Mouse (Mus musculus) midbrain, embryonic 14.5 days (tissue): ENCODE measurements around the gene Lrwd1. TPM values are rescaled to one million over a fixed set of nuclear protein-coding genes. Genes with fewer than 3 reads are reported as not detected.

Experiments used
- ATAC-seq: fragments of 200-750 bp; cut with Nextera tagmentation; 2 replicates; pipeline ENCODE4 v1.8.0; 2017; ENCODE audit warnings: moderate number of reproducible peaks, moderate library complexity; ENCODE audit not compliant: low FRiP score, low TSS enrichment
- DNase-seq: peaks from one replicate; pipeline ENCODE4 v3.0.0-alpha.2; 2015
- H3K27ac ChIP-seq: fragments of 300-500 bp; sonication (generic); replicated peaks from 2 replicates; pipeline ENCODE4 v1.5.1; 2014; ENCODE audit warnings: mild to moderate bottlenecking, low read depth, low read length, moderate library complexity
- H3K27me3 ChIP-seq: fragments of 300-500 bp; sonication (generic); 2 replicates; pipeline ENCODE4 v1.6.1; 2014; ENCODE audit warnings: low read length, control low read depth, mixed read lengths; ENCODE audit not compliant: control insufficient read depth, insufficient read depth
- H3K36me3 ChIP-seq: fragments of 300-500 bp; sonication (generic); 2 replicates; pipeline ENCODE4 v1.6.1; 2014; ENCODE audit warnings: low read length, control low read depth; ENCODE audit not compliant: control insufficient read depth, insufficient read depth
- H3K4me1 ChIP-seq: fragments of 300-500 bp; sonication (generic); 2 replicates; pipeline ENCODE4 v1.6.1; 2014; ENCODE audit warnings: mild to moderate bottlenecking, antibody characterized with exemption, low read length, control low read depth; ENCODE audit not compliant: control insufficient read depth, insufficient read depth
- H3K4me2 ChIP-seq: fragments of 300-500 bp; sonication (generic); 2 replicates; pipeline ENCODE4 v1.6.1; 2014; ENCODE audit warnings: mild to moderate bottlenecking, low read length, moderate library complexity
- H3K4me3 ChIP-seq: fragments of 300-500 bp; sonication (generic); replicated peaks from 2 replicates; pipeline ENCODE4 v1.5.1; 2014; ENCODE audit warnings: low read depth, low read length
- H3K9ac ChIP-seq: fragments of 300-500 bp; sonication (generic); replicated peaks from 2 replicates; pipeline ENCODE4 v1.6.1; 2014; ENCODE audit warnings: mild to moderate bottlenecking, low read length, moderate library complexity
- H3K9me3 ChIP-seq: fragments of 300-500 bp; sonication (generic); 2 replicates; pipeline ENCODE4 v1.6.1; 2016; ENCODE audit warnings: low read length, control low read depth, mixed read lengths; ENCODE audit not compliant: control insufficient read depth
- WGBS: fragments of 180-500 bp; shearing (Covaris S2); extraction: QIAGEN DNeasy Blood & Tissue Kit; methylation state at CpG from one replicate; pipeline ENCODE4 v1.1.7; 2014; 5-methylcytosine and 5-hydroxymethylcytosine counted together
- polyA plus RNA-seq: library from polyadenylated mRNA; unstranded; fragments of >200 nt; fragmentation: Nextera tagmentation; extraction: Ambion mirVana; gene quantifications from 2 replicates; pipeline ENCODE4 v1.2.1, GENCODE M21; 2014

Lrwd1 gene
- polyA plus RNA-seq, 1 experiment from 2014 or later: 24.5 TPM

DNA sequence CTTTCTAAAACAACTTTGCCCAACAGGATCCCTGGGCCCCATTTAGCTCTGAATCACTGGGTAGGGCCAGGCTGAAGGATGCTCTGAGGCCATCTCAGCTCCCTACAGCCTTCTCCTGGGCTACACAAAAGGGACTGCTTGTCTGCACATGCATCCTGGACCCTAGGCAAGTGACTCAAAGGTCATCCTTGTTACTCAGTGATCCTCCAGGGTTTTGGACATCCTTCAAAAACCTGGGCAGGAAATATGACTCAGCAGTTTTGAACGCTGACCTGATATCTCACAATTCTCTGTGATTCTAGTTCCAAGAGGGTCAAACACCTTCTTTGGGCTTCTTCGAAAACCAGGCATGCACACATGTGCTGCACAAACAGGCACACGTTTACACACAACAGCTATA is 26.8 kb downstream of the Lrwd1 start:
- WGBS: 85% methylated on average over 3 of the region's 3 CpGs
- Histone ChIP-seq H3K36me3 (0 out of 2 replicates have a peak, but pooled peaks cover 2% of the 10 kb centered on the region), H3K9me3 (no peaks in the 10 kb centered on the region), H3K27ac (no peak overlapping the region), H3K4me3 (no peak overlapping the region), H3K9ac (no peak overlapping the region), H3K27me3 (no peaks in the 10 kb centered on the region), H3K4me1 (no peaks in the 10 kb centered on the region), H3K4me2 (no peak overlapping the region)
- ATAC-seq (no peak), DNase-seq (no peak)

DNA sequence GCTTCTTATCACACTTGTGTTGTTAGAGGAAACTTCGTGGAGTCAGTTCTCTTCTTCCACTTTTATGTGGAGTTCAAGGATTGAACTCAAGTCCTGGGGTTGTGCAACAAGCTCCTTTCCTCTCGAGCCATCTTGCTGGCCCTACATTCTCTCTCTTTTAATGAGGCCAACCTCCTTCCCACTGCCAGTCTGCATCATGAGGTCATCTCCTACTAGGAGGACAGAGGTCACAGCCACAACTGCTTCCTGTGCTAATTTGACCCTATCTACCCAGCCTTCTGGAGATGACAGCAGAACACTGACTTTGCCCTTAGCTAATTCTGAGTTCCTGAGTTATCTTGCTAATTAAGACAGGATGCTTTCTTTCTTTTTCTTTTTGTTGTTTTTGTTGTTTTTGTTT is 27.4 kb downstream of the Lrwd1 start:
- H3K9me3 ChIP-seq: no peaks in the 10 kb centered on the region
- no peak for DNase-seq
- H3K27ac ChIP-seq: no peak overlapping the region
- H3K4me2 ChIP-seq: no peak overlapping the region
- H3K9ac ChIP-seq: no peak overlapping the region
- ATAC-seq: no peak
- H3K27me3 ChIP-seq: peaks cover 5% of the 10 kb centered on the region; the same call in 1 of the 2 replicates
- H3K4me1 ChIP-seq: no peaks in the 10 kb centered on the region
- no peak overlapping the region for H3K4me3 ChIP-seq
- H3K36me3 ChIP-seq: 0 out of 2 replicates have a peak, but pooled peaks cover 2% of the 10 kb centered on the region
- WGBS: 63% methylated on average over 2 of the region's 2 CpGs

- DNase-seq (peak; percentile 26), ATAC-seq (no peak)
- H3K9ac ChIP-seq: no peak overlapping the region
- 0 out of 2 replicates have a peak, but pooled peaks cover 2% of the 10 kb centered on the region for H3K36me3 ChIP-seq
- H3K4me2 ChIP-seq: no peak overlapping the region
- H3K4me3 ChIP-seq: no peak overlapping the region
- no peaks in the 10 kb centered on the region for H3K9me3 ChIP-seq
- H3K27me3 ChIP-seq: peaks cover 13% of the 10 kb centered on the region; the same call in 1 of the 2 replicates
- WGBS: 83% methylated on average over 5 of the region's 5 CpGs
- no peaks in the 10 kb centered on the region for H3K4me1 ChIP-seq
- H3K27ac ChIP-seq: no peak overlapping the region
These were observed 31.4 kb downstream of the Lrwd1 start for GRCm38 (mm10) chr5:136104511-136104910.

DNA sequence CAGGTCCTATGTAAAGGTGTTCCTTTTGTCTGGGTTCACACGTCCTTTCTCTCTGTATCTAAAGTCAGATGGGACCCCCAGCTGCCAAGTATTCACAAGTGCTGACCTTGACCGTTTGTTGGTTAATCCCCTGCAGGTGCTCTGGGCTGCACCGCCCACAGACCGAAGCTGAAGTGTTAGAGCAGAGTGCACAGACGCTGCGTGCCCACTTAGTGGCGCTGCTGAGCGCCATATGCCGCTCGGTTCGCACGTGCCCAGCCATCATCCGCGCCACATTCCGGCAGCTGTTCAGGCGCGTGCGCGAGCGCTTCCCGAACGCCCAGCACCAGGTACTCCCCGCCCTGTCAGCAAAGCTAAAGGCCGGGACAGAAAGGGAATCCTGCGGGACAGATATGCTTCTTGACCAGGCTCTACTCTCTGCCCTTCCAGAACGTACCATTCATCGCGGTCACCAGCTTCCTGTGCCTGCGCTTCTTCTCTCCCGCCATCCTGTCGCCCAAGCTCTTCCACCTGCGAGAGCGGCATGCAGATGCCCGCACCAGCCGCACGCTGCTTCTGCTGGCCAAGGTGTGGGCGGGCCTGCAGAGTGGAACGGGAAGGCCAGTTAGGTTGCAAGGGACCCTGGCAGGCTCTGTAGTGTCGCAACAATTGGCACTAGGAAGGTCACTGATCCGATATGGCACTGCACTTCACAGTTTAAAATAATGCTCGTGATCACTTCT is 33.6 kb downstream of the Lrwd1 start:
- ATAC-seq: peak; percentile 82
- peak overlapping the region; percentile 61 for H3K4me2 ChIP-seq
- H3K9ac ChIP-seq: peak overlapping the region; percentile 36; the same call in 1 of the 2 replicates

DNA sequence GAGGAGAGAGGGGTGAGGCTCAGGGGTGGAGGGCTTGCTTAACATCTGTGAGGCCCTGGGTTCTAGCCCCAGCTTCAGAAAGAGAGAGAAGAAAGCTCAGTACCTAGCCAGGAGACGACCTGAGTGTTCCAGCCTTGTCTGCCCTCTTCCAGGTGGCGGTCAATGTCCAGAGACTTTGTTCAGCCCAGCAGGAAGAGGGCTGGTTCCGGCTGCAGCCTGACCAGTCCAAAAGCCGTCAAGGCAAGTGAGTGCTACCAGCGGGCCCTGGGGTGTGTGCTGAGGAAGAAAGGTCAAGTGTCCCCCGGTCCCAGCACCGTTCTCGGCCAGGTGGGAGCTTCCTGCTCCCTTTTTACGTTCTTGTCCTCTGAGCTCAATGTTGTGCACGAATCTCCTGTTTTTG is 37.3 kb downstream of the Lrwd1 start:
- no peak for DNase-seq
- no peak for ATAC-seq
- Histone ChIP-seq H3K27ac (no peak overlapping the region), H3K4me3 (no peak overlapping the region), H3K9ac (no peak overlapping the region), H3K36me3 (no peaks in the 10 kb centered on the region), H3K27me3 (peaks cover 8% of the 10 kb centered on the region; the same call in 1 of the 2 replicates), H3K9me3 (no peaks in the 10 kb centered on the region), H3K4me1 (no peaks in the 10 kb centered on the region), H3K4me2 (no peak overlapping the region)
- WGBS: 87% methylated on average over 10 of the region's 10 CpGs

More for the DNA sequence above, 33.6 kb downstream of the Lrwd1 start:
- 5% methylated on average over 41 of the region's 41 CpGs for WGBS
- H3K27ac ChIP-seq: no peak overlapping the region
- H3K9me3 ChIP-seq: no peaks in the 10 kb centered on the region
- H3K27me3 ChIP-seq: peaks cover 13% of the 10 kb centered on the region; the same call in 1 of the 2 replicates
- H3K36me3 ChIP-seq: 0 out of 2 replicates have a peak, but pooled peaks cover 2% of the 10 kb centered on the region
- H3K4me3 ChIP-seq: peak overlapping the region; percentile 34
- peak; percentile 92 for DNase-seq
- no peaks in the 10 kb centered on the region for H3K4me1 ChIP-seq

DNA sequence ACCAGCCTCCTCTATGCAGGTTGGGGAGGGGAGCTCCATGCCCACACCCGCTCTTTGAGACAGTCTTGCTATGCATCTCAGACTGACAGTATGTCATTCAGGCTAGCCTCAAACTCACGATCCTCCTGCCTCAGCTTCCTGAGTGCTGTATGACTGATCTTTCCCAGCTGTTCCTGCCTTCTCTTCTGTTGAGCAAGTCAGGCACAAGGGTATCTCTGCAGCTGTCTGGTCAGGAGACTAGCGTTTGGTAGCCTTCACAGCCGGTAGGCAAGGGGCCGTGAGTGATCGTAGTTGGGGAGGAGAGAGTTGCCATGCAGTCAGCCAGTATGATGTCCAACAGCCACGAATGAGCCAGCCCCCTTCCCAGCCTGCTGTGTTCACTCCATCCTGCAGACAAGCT is 40.8 kb downstream of the Lrwd1 start:
- 66% methylated on average over 7 of the region's 7 CpGs for WGBS
- H3K27me3 ChIP-seq: no peaks in the 10 kb centered on the region
- no peak overlapping the region for H3K9ac ChIP-seq
- H3K4me2 ChIP-seq: no peak overlapping the region
- H3K9me3 ChIP-seq: no peaks in the 10 kb centered on the region
- H3K4me1 ChIP-seq: no peaks in the 10 kb centered on the region
- no peaks in the 10 kb centered on the region for H3K36me3 ChIP-seq
- H3K4me3 ChIP-seq: no peak overlapping the region
- no peak overlapping the region for H3K27ac ChIP-seq
- no peak for ATAC-seq
- DNase-seq: no peak

GRCm38 (mm10) chr5:136094249-136095010 is 41.4 kb downstream of the Lrwd1 start:
- Histone ChIP-seq H3K4me3 (no peak overlapping the region), H3K9ac (no peak overlapping the region), H3K9me3 (no peaks in the 10 kb centered on the region), H3K27me3 (no peaks in the 10 kb centered on the region), H3K4me1 (no peaks in the 10 kb centered on the region), H3K36me3 (no peaks in the 10 kb centered on the region), H3K4me2 (no peak overlapping the region), H3K27ac (no peak overlapping the region)
- DNase-seq (peak; percentile 9), ATAC-seq (no peak)
- WGBS: 42% methylated on average over 8 of the region's 8 CpGs

GRCm38 (mm10) chr5:136091927-136092326 is 43.9 kb downstream of the Lrwd1 start:
- ATAC-seq: no peak
- H3K27ac ChIP-seq: no peak overlapping the region
- no peak overlapping the region for H3K9ac ChIP-seq
- no peak for DNase-seq
- H3K4me1 ChIP-seq: no peaks in the 10 kb centered on the region
- no peak overlapping the region for H3K4me2 ChIP-seq
- 71% methylated on average over 5 of the region's 5 CpGs for WGBS
- no peak overlapping the region for H3K4me3 ChIP-seq
- no peaks in the 10 kb centered on the region for H3K27me3 ChIP-seq
- no peaks in the 10 kb centered on the region for H3K9me3 ChIP-seq
- H3K36me3 ChIP-seq: no peaks in the 10 kb centered on the region
